Mouse (Mus musculus) 416B (cell line): ENCODE measurements around the gene Parm1.

ENCODE experiments used
- DNase-seq: peaks from one replicate; pipeline ENCODE4 v3.0.0; 2011; ENCODE audit warnings: low read depth

The Parm1 gene

GRCm38 (mm10) chr5:91654331-91655048, 137.1 kb downstream of the Parm1 start:
- DNase-seq, result no peak

GRCm38 (mm10) chr5:91655263-91655662, 137.8 kb downstream of the Parm1 start:
- no peak for DNase-seq

GRCm38 (mm10) chr5:91662715-91663114, 145.3 kb downstream of the Parm1 start:
- DNase-seq, result no peak

GRCm38 (mm10) chr5:91667127-91667526, 149.7 kb downstream of the Parm1 start:
- no peak for DNase-seq

- no peak for DNase-seq
These were observed 151.8 kb downstream of the Parm1 start for GRCm38 (mm10) chr5:91669235-91669634.
